Mouse (Mus musculus) kidney, embryonic 15.5 days (tissue): ENCODE measurements around the gene Ercc8. TPM values are rescaled to one million over a fixed set of nuclear protein-coding genes. Genes with fewer than 3 reads are reported as not detected.

Experiments
- polyA plus RNA-seq: library from polyadenylated mRNA; unstranded; fragments of >200 nt; fragmentation: Nextera tagmentation; extraction: Ambion mirVana; gene quantifications from 2 replicates; pipeline ENCODE4 v1.2.1, GENCODE M21; 2015

The Ercc8 gene
- polyA plus RNA-seq, 1 experiment from 2014 or later, result 16.7 TPM

Other genes starting within 250 kb of the Ercc8 start
- 76.2 and 79.8 TPM in 2 replicates for gene Smim15, start 114.3 kb upstream of the Ercc8 start, polyA plus RNA-seq
- 75.6 and 76.7 TPM in 2 replicates for gene Ndufaf2, start 108 bp upstream of the Ercc8 start, polyA plus RNA-seq
- 14.6 and 17.8 TPM in 2 replicates for gene Elovl7, start 55.7 kb downstream of the Ercc8 start, polyA plus RNA-seq
- 10.7 and 13.7 TPM in 2 replicates for gene Depdc1b, start 157.6 kb downstream of the Ercc8 start, polyA plus RNA-seq